Mouse (Mus musculus): ENCODE results near the gene D630003M21Rik.

DNA sequence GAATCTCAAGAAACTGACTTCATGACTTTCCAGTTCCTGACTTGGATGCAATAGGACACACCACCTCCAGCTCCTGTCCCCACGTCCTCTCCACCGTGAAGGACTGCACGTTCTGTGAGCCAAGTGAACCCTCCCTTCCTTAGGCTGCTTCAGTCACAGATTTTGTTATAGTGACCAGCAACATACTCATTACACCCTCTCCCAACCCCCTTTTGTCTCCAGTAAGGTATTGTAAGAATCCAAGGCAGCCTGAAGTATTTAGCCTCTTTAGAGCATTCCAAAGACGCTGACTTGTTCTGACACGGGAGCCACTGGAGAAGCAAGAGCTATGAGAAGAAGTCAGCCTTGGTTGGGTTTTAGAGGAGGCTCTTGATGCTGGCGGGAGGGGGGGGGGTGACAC, 59.7 kb downstream of the D630003M21Rik start:
- TF ChIP-seq CTCF (IDR thresholded peaks at IDR 0.05; ENCODE audit: borderline replicate concordance, insufficient read depth, low read depth, low read length): no peak
- TF ChIP-seq POLR2A (IDR thresholded peaks at IDR 0.05; ENCODE audit: borderline replicate concordance, insufficient read depth, low read length): no peak
